Mouse (Mus musculus): ENCODE results near the gene Zfp445. TPM values are rescaled to one million over a fixed set of nuclear protein-coding genes. Genes with fewer than 3 reads are reported as not detected.
A peak's percentile ranks its signal among the peaks of the same experiment; 100 is the strongest.

The Zfp445 gene
- polyA plus RNA-seq (2015; fragmentation: Nextera tagmentation; extraction: Ambion mirVana): 33.1 and 41.2 TPM in 2 replicates

DNA sequence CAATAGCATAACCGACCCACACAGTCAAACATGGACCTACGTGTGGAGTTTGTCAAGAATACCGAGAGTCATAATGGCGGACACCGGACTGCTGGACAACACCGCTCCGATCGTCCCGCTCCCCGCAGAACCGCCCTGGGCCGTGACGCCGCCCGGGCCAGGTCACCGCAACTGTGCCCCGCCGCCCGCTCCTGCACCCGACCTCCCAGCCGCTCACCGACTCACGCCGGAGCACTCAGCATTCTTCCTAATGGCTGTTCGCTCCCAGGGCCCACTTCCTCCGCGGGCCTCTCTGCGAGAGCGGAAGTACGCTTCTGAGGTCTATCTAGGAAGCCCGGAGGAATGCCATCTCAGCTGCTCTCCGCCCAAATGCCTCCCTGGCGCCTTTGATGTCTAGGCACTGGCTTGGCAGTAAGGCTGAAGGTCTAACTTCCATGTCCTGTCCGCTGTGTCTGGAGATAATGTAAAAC is at the start of gene Zfp445:
Gene Zfp445 (minus strand): TSS at position 310 of the 470 bp plus-strand sequence.
- H3K9ac ChIP-seq: peak within 1 kb of the TSS; percentile 89
- peak; percentile 86 for ATAC-seq (replicated peaks; ENCODE audit: insufficient number of reproducible peaks, insufficient read depth, low FRiP score, low read depth)
- peaks cover 9% of the 10 kb centered on the region; the same call in 1 of the 2 replicates for H3K9me3 ChIP-seq (replicated peaks)
- peak within 1 kb of the TSS; percentile 94 for H3K4me3 ChIP-seq
- H3K27me3 ChIP-seq: no peaks in the 10 kb centered on the region
- H3K4me2 ChIP-seq: peak within 1 kb of the TSS; percentile 66
- H3K27ac ChIP-seq: peak within 1 kb of the TSS; percentile 85
- WGBS: under 1% methylated on average over 34 of the region's 34 CpGs
- peaks cover 15% of the 10 kb centered on the region for H3K4me1 ChIP-seq (replicated peaks)
- H3K36me3 ChIP-seq: peaks cover 21% of the 10 kb centered on the region

DNA sequence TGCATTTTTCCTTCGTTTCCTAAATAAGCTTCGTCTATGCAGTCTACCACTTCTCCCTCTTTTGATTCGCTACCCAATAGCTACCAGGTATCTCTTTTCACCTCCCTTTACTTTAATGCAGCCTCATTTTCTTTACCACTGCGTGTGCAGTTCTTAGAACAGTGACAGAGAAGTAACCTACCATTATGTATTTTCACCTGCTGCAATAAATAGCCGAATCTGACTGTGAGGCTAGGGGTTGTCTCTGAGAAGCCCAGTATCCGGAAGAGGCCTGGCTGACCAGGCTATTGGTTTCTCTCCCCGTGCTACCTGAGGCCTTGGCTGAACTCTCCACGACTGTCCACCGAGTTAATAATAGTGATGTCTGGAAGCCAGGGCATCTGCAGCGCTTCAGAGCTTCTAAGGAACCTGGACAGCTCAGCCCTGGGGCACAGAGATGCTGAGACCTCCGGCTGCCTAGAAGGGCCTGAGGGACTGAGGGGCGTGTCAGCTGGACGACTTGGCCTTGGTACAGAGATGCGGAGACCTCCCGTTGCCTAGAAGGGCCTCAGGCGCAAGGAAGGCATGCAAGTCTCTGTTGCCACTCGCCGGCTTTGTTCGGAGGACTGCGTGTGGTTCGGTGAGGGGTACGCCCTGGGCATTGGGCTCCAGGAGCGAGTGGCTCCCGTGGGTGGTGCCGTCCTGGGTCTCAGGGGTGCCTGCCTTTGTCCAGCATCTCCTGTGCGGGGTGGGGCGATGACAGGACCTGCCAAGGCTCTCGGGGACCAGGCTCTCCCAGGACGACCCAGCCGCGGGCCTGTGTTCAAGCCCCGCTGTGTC is 37.1 kb upstream of the Zfp445 start:
- Histone ChIP-seq H3K4me1 (replicated peaks) (0 out of 2 replicates have a peak, but pooled peaks cover 2% of the 10 kb centered on the region), H3K9me3 (replicated peaks) (no peaks in the 10 kb centered on the region), H3K27ac (no peak overlapping the region), H3K36me3 (no peaks in the 10 kb centered on the region), H3K4me3 (peak overlapping the region; percentile 71), H3K27me3 (no peaks in the 10 kb centered on the region; the same call in 1 of the 2 replicates), H3K9ac (peak overlapping the region; percentile 71), H3K4me2 (peak overlapping the region; percentile 91)
- 18% methylated on average over 32 of the region's 32 CpGs for WGBS
- peak; percentile 88 for ATAC-seq (replicated peaks; ENCODE audit: insufficient number of reproducible peaks, insufficient read depth, low FRiP score, low read depth)

DNA sequence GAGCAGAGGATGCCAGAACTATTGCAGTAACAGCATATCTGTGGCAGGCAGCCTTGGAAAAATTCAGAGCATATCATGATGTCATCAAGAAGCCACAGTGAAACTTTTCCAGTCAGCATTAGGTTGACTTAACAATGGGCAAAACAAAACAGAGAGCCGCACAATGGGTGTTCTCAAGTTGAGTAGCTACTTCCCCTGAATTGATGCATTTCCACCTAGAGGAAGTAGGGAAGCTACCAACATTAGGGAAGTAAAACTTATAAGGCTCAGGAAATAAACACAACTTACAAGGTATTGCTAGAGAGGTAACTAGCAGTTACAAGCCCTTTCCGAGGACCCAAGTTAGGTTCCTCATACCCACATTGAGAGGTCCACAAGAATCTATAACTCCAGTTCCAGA is 35.2 kb upstream of the Zfp445 start:
- Histone ChIP-seq H3K4me1 (replicated peaks) (0 out of 2 replicates have a peak, but pooled peaks cover 2% of the 10 kb centered on the region), H3K4me3 (no peak overlapping the region), H3K27me3 (no peaks in the 10 kb centered on the region; the same call in 1 of the 2 replicates), H3K27ac (no peak overlapping the region), H3K9me3 (replicated peaks) (no peaks in the 10 kb centered on the region), H3K9ac (no peak overlapping the region), H3K4me2 (no peak overlapping the region), H3K36me3 (no peaks in the 10 kb centered on the region; the same call in 1 of the 2 replicates)
- ATAC-seq (replicated peaks; ENCODE audit: insufficient number of reproducible peaks, insufficient read depth, low FRiP score, low read depth): no peak
- WGBS: 79% methylated on average over 2 of the region's 2 CpGs

DNA sequence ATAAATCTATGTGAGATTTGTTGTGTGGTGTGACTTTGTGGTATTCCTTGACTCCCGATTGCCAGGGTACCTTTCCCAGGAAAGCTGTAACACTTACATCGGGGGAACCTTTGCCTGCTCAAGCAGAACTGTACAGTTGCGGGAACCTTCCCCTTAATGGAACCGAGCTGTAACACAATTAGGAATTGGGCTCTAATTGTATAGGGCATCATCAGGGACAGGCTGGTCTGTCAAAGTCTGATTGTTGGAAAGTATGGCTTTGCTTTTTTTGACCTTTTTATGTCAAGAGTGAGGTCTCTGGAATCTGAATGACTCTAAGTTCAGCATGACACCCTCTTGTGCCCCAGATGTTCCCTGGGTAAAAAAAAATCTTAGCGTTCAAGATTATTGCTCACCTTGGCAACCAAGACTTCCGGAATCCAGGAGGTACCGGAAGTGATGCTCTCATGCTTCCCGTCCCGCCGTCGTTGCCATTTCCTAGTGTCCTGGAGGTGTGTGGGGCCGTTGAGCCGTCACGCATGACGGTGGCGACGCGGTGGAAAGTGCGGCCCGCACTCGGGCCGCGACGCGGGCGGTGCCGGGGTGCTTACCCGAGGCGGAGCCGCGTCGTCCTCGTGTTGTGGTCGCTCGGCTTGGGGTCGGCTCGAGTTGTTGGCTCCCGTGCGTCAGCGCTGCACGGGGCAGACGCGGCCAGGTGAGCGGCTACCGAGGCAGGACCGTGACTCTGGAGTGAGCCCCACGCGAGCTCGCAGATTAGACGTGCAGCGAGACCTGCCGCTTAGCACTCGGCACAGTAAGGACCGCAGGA is 20.8 kb upstream of the Zfp445 start:
- no peaks in the 10 kb centered on the region; the same call in 1 of the 2 replicates for H3K27me3 ChIP-seq
- 6% methylated on average over 54 of the region's 54 CpGs for WGBS
- peak; percentile 58; the same call in 1 of the 2 replicates for ATAC-seq (replicated peaks; ENCODE audit: insufficient number of reproducible peaks, insufficient read depth, low FRiP score, low read depth)

DNA sequence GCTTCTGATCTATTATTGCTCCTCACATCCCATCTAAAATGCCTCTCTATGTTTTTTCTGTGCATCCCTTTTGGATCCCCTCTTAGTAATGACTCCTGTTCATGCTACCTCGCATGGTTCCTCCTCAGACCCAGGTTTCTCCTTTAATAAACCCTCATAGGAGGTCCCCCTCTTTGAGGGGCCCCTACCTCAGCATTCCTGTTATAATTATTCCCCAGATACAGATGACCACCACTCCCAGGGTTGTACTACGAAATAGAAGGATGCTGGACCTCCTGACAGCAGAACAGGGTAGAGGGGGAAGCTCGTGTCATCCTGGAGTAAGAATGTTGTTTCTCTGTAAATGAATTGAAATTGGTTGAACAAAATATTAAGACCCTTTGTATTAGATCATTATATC is 19.6 kb upstream of the Zfp445 start, which contains the start of gene Zkscan7:
Gene Zkscan7 (plus strand): TSS at position 301 of the 400 bp plus-strand sequence.
- no peak within 1 kb of the TSS for H3K9ac ChIP-seq
- H3K36me3 ChIP-seq: no peaks in the 10 kb centered on the region
- no peaks in the 10 kb centered on the region; the same call in 1 of the 2 replicates for H3K4me1 ChIP-seq (replicated peaks)
- H3K9me3 ChIP-seq (replicated peaks): no peaks in the 10 kb centered on the region
- H3K27me3 ChIP-seq: peaks cover 3% of the 10 kb centered on the region; the same call in 1 of the 2 replicates
- ATAC-seq (replicated peaks; ENCODE audit: insufficient number of reproducible peaks, insufficient read depth, low FRiP score, low read depth): no peak
- H3K4me2 ChIP-seq: peak within 1 kb of the TSS; percentile 84
- peak within 1 kb of the TSS; percentile 73 for H3K4me3 ChIP-seq
- H3K27ac ChIP-seq: no peak within 1 kb of the TSS
- WGBS: 77% methylated on average over 3 of the region's 3 CpGs

More for the DNA sequence above, 20.8 kb upstream of the Zfp445 start:
- Histone ChIP-seq H3K4me1 (replicated peaks) (no peaks in the 10 kb centered on the region; the same call in 1 of the 2 replicates), H3K36me3 (no peaks in the 10 kb centered on the region; the same call in 1 of the 2 replicates), H3K9me3 (replicated peaks) (no peaks in the 10 kb centered on the region), H3K4me3 (peak overlapping the region; percentile 73), H3K9ac (peak overlapping the region; percentile 73), H3K27ac (no peak overlapping the region), H3K4me2 (peak overlapping the region; percentile 84)

DNA sequence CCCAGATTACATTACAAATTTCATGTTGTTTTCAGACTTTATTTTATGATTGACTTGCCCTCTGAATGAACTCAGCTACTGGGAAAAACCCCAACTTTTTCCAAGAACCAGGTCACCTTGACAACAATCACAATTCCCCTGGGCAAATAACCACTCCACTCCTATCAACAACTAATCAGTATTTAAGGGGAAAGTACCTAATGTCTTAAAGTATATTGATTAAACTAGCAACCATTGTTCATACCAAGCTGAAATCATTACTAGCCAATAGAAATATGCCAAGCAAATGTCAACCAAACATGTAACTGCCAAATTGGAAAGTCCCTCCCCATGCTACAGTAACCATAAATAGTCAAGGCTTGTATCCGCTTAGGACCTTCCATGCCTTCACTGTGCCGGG is 9.3 kb upstream of the Zfp445 start:
- 75% methylated on average over 2 of the region's 2 CpGs for WGBS
- no peaks in the 10 kb centered on the region for H3K36me3 ChIP-seq
- ATAC-seq (replicated peaks; ENCODE audit: insufficient number of reproducible peaks, insufficient read depth, low FRiP score, low read depth): no peak
- H3K4me1 ChIP-seq (replicated peaks): no peaks in the 10 kb centered on the region
- peaks cover 4% of the 10 kb centered on the region; the same call in 1 of the 2 replicates for H3K9me3 ChIP-seq (replicated peaks)
- no peaks in the 10 kb centered on the region for H3K27me3 ChIP-seq
- H3K9ac ChIP-seq: no peak overlapping the region
- no peak overlapping the region for H3K4me2 ChIP-seq
- no peak overlapping the region for H3K4me3 ChIP-seq
- H3K27ac ChIP-seq: no peak overlapping the region

DNA sequence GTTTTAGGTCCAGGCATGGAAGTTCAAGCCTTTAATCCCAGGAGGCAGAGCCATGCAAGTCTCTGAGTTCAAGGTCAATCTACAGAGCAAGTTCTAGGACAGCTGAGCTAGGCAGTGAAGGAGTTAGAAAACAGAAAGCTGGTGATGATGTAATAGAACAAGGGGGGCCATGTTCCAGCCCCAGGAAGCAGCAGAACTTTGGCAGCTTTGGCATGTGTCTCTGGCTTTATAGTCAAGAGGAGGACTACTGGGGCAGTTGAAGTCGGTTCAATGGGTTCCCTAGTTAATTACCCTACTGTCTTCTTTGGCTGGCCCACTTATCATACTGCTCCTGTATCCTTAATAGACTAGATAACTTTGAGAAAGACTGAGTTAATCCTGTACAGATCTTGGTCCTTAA is 8.8 kb upstream of the Zfp445 start:
- 57% methylated on average over 1 of the region's 1 CpGs for WGBS
- no peaks in the 10 kb centered on the region for H3K4me1 ChIP-seq (replicated peaks)
- no peak overlapping the region for H3K4me3 ChIP-seq
- no peak for ATAC-seq (replicated peaks; ENCODE audit: insufficient number of reproducible peaks, insufficient read depth, low FRiP score, low read depth)
- peaks cover 4% of the 10 kb centered on the region; the same call in 1 of the 2 replicates for H3K9me3 ChIP-seq (replicated peaks)
- H3K4me2 ChIP-seq: no peak overlapping the region
- no peak overlapping the region for H3K9ac ChIP-seq
- no peak overlapping the region for H3K27ac ChIP-seq
- no peaks in the 10 kb centered on the region for H3K27me3 ChIP-seq
- no peaks in the 10 kb centered on the region for H3K36me3 ChIP-seq

DNA sequence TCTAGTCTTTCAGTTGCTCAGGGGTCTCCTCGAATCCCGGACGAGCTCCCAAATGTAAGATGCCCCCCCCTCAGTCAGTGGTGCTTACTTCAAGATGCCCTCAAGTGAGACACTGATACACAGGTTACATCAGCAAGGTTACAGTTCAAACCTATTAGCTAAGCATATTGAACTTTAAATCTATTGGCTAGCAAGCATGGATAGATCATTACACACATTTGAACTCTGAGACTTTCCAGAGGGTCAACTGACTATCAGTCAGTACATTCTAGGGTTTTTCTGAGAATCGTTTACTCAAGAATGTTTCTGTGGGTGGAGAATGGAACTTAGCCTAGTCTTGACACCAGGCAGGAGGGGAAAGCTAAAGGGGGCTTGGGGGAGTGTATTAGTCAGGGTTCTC is 6.8 kb upstream of the Zfp445 start:
- 75% methylated on average over 4 of the region's 4 CpGs for WGBS
- Histone ChIP-seq H3K4me3 (no peak overlapping the region), H3K36me3 (no peaks in the 10 kb centered on the region), H3K27me3 (no peaks in the 10 kb centered on the region), H3K9me3 (replicated peaks) (peaks cover 4% of the 10 kb centered on the region; the same call in 1 of the 2 replicates), H3K4me2 (no peak overlapping the region), H3K9ac (no peak overlapping the region), H3K4me1 (replicated peaks) (no peaks in the 10 kb centered on the region), H3K27ac (no peak overlapping the region)
- ATAC-seq (replicated peaks; ENCODE audit: insufficient number of reproducible peaks, insufficient read depth, low FRiP score, low read depth): no peak

DNA sequence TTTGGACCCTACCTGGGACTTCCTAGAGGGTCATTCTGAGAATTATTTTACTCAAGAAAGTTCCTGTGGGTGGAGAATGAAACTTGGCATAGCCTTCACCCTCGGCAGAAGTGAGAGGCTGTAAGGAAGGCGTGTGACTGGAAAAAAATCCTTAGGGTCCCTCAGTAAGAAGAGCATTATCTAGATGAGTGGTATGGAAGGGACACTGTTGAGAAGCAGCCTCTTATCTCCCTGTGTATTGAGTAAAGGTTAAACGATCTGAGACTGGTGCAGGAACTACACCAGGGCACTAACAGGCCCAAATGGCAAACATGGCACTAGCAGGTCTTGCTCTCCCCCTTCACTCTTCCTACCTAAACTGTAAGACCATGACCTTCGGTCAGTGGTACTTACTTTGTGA is 386 bp upstream of the Zfp445 start:
- Histone ChIP-seq H3K4me3 (peak overlapping the region; percentile 94), H3K27ac (no peak overlapping the region), H3K4me2 (peak overlapping the region; percentile 66), H3K9me3 (replicated peaks) (peaks cover 7% of the 10 kb centered on the region; the same call in 1 of the 2 replicates), H3K4me1 (replicated peaks) (peaks cover 15% of the 10 kb centered on the region), H3K27me3 (no peaks in the 10 kb centered on the region), H3K9ac (peak overlapping the region; percentile 89; the same call in 1 of the 2 replicates), H3K36me3 (peaks cover 17% of the 10 kb centered on the region)
- ATAC-seq (replicated peaks; ENCODE audit: insufficient number of reproducible peaks, insufficient read depth, low FRiP score, low read depth): no peak
- WGBS: 74% methylated on average over 4 of the region's 4 CpGs

DNA sequence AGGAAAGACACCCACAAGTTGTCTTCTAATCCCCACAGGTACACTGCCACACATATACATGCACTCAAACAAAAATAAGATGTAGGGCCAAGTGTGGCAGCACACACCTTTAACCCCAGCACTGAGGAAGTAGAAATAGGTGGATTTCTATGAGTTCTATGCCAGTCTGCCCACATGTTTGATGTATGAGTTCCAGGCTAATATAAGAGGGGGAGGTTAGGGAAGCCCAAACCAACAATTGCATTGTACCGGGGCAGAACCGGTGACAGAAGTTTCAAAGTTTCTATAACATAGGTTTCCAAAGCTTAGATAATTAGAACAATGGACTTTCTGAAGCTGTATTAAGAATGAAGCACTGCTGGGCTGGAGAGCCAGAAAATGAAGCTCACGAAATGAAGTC is 958 bp downstream of the Zfp445 start:
- H3K27me3 ChIP-seq: no peaks in the 10 kb centered on the region
- H3K9ac ChIP-seq: peak overlapping the region; percentile 89
- no peak for ATAC-seq (replicated peaks; ENCODE audit: insufficient number of reproducible peaks, insufficient read depth, low FRiP score, low read depth)
- H3K4me2 ChIP-seq: peak overlapping the region; percentile 66
- peak overlapping the region; percentile 94 for H3K4me3 ChIP-seq
- 51% methylated on average over 3 of the region's 3 CpGs for WGBS
- peaks cover 30% of the 10 kb centered on the region for H3K36me3 ChIP-seq
- peaks cover 15% of the 10 kb centered on the region; the same call in 1 of the 2 replicates for H3K9me3 ChIP-seq (replicated peaks)
- no peak overlapping the region for H3K27ac ChIP-seq
- H3K4me1 ChIP-seq (replicated peaks): peaks cover 15% of the 10 kb centered on the region

DNA sequence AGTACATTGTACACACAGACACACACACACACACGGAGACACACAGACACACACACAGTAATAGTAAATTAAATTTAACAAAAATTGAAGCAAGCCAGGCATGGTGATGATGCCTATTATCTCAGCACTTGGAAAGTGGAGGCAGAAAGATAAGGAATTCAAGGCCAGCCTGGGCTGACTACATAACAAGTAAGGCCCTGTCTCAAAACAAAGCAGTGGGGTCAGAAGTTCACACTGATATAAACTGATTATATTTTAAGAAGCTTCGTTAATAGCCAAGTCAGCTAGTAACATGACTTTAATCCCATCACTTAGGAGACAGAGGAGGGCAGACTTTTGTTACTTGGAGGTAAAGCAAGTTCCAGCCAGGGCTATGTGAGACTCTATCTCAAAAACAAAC is 2.1 kb downstream of the Zfp445 start:
- H3K27ac ChIP-seq: no peak overlapping the region
- H3K4me3 ChIP-seq: no peak overlapping the region
- ATAC-seq (replicated peaks; ENCODE audit: insufficient number of reproducible peaks, insufficient read depth, low FRiP score, low read depth): no peak
- peaks cover 15% of the 10 kb centered on the region for H3K4me1 ChIP-seq (replicated peaks)
- no peaks in the 10 kb centered on the region for H3K27me3 ChIP-seq
- no peak overlapping the region for H3K9ac ChIP-seq
- H3K4me2 ChIP-seq: peak overlapping the region; percentile 66
- peaks cover 41% of the 10 kb centered on the region for H3K36me3 ChIP-seq
- H3K9me3 ChIP-seq (replicated peaks): peaks cover 21% of the 10 kb centered on the region; the same call in 1 of the 2 replicates
- WGBS: 29% methylated on average over 2 of the region's 2 CpGs

Data from heart, embryonic 15.5 days (tissue).